Mouse (Mus musculus) 416B (cell line): ENCODE measurements around the gene Gipc1.
A peak's percentile ranks its signal among the peaks of the same experiment; 100 is the strongest.

Source experiments
- DNase-seq: peaks from one replicate; pipeline ENCODE4 v3.0.0; 2011; ENCODE audit warnings: low read depth

Gene Gipc1

GRCm38 (mm10) chr8:83680603-83681002 is 28.1 kb downstream of the Gipc1 start:
- no peak for DNase-seq

DNA sequence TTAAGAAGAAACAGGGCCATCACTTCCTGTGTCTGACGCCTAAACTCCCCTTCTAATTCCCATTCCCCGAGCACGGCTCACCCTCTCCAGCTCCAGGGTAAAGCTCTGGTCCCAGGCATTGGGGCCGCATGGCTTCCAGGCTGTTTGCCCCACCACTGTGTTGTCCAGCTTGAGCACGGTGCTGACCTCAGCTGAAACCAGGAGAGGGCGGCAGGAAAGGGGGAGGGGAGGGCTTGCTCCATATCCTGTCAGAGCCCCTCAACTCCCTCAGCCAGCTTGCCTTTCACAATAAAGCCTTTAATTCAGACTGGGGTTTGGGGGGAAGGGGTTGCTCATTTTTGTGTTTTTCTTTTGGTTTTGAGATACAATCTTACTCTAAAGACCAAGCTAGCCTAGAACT is 28.6 kb downstream of the Gipc1 start:
- DNase-seq = peak; percentile 58

- no peak for DNase-seq
Measured at GRCm38 (mm10) chr8:83684517-83684916, 32.0 kb downstream of the Gipc1 start.

DNA sequence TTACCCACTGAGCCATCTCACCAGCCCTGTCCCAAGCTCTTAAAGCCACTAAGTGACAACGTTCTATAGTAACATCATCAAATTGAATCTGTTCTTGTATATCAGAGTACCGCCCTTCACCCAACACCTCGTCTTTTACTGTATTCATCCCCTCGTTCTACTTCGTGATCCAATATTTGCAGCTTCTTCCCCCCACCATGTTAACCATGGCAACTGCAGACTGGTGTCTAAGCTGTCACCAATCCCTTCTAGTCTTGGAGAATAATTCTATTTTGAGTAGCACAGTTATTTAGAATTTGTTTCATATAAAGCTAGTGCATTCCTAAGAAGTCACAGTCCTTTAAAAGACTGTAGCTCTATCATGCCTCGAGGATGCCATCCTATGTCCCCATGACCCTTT is 36.8 kb downstream of the Gipc1 start:
- no peak for DNase-seq

DNA sequence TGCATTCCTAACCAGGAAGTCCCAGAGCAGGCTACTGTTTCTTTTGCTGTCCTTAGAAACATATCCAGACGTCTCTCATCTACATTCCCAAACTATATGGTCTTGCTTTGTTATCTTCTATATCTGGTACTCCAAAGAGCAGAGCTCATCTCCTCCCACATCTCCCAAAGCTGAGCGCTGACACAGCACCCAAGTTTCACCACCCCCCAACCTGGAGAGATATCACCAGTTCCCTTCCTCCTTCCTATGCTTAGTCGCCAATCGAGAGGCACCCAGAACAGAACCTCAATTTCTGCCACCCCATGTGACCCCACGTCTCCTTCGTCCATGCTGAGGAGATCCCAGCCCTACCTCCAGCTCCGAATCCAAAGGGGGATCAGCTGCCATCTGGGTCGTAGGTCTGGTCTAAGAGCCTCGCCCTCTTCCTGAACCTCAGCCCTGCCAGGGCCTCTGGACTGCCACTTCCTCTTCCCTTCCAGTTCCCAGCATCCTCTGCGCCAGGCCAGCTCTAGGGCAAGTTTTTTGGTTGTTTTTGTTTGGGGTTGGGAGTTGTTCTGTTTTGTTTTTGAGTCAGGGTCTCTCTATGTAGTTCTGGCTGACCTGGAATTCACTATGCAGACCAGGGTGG is 41.2 kb downstream of the Gipc1 start:
- peak; percentile 52 for DNase-seq

DNA sequence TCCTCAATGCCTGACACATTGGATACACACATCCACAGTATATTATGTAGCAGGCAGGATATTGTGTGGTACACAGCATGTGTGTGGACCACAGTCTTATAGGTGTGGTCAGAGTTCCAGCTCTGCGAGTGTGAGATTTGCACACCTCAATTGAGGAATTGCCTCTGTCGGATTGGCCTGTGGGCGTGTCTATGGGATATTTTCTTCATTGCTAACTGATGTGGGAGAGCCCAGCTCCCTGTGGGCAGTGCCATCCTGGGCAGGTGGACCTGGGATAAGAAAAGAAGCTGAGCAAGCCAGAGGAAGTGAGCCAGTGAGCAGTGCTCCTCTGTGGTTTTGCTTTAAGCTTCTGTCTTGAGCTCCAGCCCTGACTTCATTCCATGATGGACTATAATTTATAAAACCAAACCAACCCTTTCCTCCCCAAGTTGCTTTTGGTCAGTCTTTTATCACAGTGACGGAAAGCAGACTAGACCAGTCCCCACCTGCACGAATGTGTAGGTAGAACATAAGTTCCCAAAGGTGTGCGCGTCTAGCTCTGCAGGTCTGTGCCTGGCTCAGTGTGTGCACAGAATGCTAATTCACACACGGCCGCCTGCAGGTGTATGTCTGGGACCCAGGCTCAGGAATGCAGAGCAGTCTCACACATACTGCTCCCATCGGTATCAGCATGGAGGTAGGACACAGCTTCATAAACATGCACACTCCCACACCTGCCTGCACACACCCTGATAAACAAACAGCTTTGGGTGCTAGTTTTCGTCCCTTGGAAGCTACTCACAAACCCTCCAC is 42.1 kb downstream of the Gipc1 start:
- DNase-seq = peak; percentile 27

GRCm38 (mm10) chr8:83695351-83696106 is 43.1 kb downstream of the Gipc1 start:
- peak; percentile 69 for DNase-seq

DNA sequence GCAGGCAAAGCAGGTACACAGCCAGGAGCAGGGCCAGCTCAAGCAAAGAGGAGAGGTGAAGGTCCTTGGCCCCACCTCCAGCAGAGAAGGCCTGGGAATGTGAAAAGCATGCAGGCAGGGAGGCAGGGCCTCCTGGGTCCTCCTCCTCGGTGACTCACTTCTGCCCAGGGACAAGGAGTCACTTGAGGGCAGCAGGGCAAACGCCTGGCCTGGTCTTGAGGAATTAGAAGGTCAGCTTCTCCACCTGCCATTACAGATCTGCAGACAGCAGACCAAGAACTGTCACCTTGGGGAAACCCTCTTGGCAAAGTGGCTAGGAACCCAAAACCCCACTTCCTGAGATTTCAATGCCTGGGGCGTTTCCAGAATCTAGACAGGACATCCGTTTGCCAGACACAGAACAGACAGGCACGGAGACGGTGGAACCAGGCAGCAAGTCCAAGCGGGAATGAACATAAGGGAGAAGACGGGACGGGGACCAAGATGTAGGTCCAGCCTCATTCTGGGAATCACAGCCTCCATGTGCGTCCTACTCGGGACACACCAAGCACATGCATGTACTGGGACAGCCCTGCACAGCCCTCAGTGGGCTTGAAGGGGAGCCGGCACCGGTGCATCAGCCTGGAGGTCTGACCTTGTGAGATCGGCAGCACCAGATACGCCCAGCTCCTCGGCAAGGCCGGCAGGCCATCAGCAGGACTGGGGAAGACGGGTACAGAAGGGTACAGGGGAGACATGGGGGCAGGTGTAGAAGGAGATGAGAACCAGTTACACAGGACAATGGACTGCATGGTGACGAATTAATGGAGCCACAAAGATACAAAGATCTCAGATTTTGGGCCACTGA is 45.1 kb downstream of the Gipc1 start:
- DNase-seq = peak; percentile 79

- peak; percentile 69 for DNase-seq
Measured at GRCm38 (mm10) chr8:83698291-83698660, 45.8 kb downstream of the Gipc1 start.

DNA sequence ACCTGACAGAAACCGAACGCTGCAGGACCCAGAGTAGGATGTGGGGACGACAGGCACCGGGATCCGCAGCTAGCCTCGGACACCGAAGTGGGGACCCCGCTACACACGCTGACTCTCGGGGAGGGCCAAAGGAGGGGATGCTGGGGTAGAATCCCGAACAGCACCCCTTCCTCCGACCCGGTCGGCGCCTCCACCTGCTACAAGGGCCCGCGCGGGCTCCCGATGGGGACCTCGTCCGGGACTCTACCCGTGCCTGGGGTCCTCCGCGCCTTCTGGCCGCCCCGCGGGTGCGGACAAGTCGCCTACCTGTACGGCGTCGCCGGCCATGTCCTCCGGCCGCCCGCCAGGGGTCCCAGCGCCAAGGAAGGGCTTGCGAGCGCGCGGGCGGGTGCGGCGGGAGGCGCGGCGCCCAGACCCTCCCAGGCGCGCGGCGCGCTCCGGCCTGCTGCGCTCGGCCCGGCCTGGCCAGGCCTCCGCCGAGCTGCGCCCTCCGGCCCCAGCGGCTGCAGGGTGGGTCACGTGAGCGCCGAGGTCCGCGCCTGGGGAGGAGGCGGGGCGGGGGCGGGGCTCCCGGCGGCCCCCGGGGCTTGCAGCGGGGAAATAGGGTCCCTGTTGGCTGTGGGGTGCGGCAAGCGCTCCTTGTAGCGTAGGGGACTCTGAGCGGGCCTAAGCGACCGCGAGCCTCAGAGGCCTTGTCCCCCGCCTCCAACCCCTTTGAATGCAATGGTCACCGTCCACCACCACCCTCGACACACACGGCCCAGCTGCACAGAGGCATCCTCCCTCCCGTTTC is 46.4 kb downstream of the Gipc1 start, which contains the start of gene Pkn1:
TSS of gene Pkn1 (minus strand) at position 519 of the 793 bp plus-strand sequence.
- peak; percentile 87 for DNase-seq

- DNase-seq = peak; percentile 76
Measured at GRCm38 (mm10) chr8:83699566-83699965, 47.1 kb downstream of the Gipc1 start.

- no peak for DNase-seq
Measured at GRCm38 (mm10) chr8:83700423-83701085, 48.1 kb downstream of the Gipc1 start.

DNA sequence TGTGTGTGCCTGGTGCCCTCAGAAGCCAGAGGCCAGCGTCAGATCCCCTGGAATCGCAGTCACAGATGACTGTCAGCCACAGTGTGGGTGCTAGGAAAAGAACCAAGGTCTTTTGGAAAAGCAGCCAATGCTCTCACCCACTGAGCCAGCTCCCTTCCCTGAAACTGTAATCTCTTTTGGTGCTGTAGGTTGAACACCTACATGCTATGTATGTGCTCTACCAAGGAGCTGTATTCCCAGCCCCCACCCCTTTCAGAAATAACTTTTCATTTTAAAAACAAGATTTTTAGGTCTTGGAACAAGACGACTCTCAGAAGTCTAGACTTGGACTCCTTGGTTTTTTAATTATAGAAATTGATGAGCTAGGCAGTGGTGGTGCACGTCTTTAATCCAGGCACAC is 50.9 kb downstream of the Gipc1 start:
- no peak for DNase-seq

GRCm38 (mm10) chr8:83706411-83706810 is 53.9 kb downstream of the Gipc1 start:
- DNase-seq = no peak

GRCm38 (mm10) chr8:83707554-83707953 is 55.1 kb downstream of the Gipc1 start:
- DNase-seq = no peak
